Mouse (Mus musculus) midbrain, postnatal 0 days (tissue): Measurements from ENCODE around the gene Rgs4. TPM values are rescaled to one million over a fixed set of nuclear protein-coding genes. Genes with fewer than 3 reads are reported as not detected.

Experiments used
- ATAC-seq: fragments of 200-750 bp; cut with Nextera tagmentation; 2 replicates; pipeline ENCODE4 v1.8.0; 2017; ENCODE audit warnings: moderate number of reproducible peaks, mild to moderate bottlenecking, moderate TSS enrichment, moderate library complexity; ENCODE audit not compliant: low FRiP score
- DNase-seq: peaks from one replicate; pipeline ENCODE4 v3.0.0-alpha.2; 2015; ENCODE audit warnings: low spot score
- H3K27ac ChIP-seq: fragments of 300-500 bp; sonication (generic); 2 replicates; pipeline ENCODE4 v1.5.1; 2014; ENCODE audit warnings: low read depth, mild to moderate bottlenecking, low read length, mixed read lengths
- H3K27me3 ChIP-seq: fragments of 300-500 bp; sonication (generic); 2 replicates; pipeline ENCODE4 v1.6.1; 2014; ENCODE audit warnings: low read length, control low read depth, mixed read lengths; ENCODE audit not compliant: insufficient read depth
- H3K36me3 ChIP-seq: fragments of 300-500 bp; sonication (generic); 2 replicates; pipeline ENCODE4 v1.6.1; 2014; ENCODE audit warnings: low read length, control low read depth, mixed read lengths; ENCODE audit not compliant: insufficient read depth
- H3K4me1 ChIP-seq: fragments of 300-500 bp; sonication (generic); 2 replicates; pipeline ENCODE4 v1.6.1; 2014; ENCODE audit warnings: mild to moderate bottlenecking, control low read depth, antibody characterized with exemption, low read length, mixed read lengths; ENCODE audit not compliant: insufficient read depth
- H3K4me2 ChIP-seq: fragments of 300-500 bp; sonication (generic); 2 replicates; pipeline ENCODE4 v1.6.1; 2014; ENCODE audit warnings: low read depth, mild to moderate bottlenecking, low read length, mixed read lengths; ENCODE audit not compliant: poor library complexity, severe bottlenecking
- H3K4me3 ChIP-seq: fragments of 300-500 bp; sonication (generic); 2 replicates; pipeline ENCODE4 v1.5.1; 2014; ENCODE audit warnings: low read depth, mild to moderate bottlenecking, low read length, moderate library complexity
- H3K9ac ChIP-seq: fragments of 300-500 bp; sonication (generic); replicated peaks from 2 replicates; pipeline ENCODE4 v1.6.1; 2014; ENCODE audit warnings: mild to moderate bottlenecking, low read length, moderate library complexity, mixed read lengths; ENCODE audit not compliant: poor library complexity, severe bottlenecking
- H3K9me3 ChIP-seq: fragments of 300-500 bp; sonication (generic); 2 replicates; pipeline ENCODE4 v1.6.1; 2016; ENCODE audit warnings: low read length, control low read depth
- CTCF ChIP-seq: IDR thresholded peaks from 2 replicates; pipeline ENCODE4 v1.5.1; 2016; ENCODE audit warnings: antibody characterized with exemption, mild to moderate bottlenecking
- WGBS: fragments of 180-500 bp; shearing (Covaris S2); extraction: QIAGEN DNeasy Blood & Tissue Kit; methylation state at CpG from one replicate; pipeline ENCODE4 v1.1.7; 2014; 5-methylcytosine and 5-hydroxymethylcytosine counted together
- polyA plus RNA-seq: library from polyadenylated mRNA; unstranded; fragments of >200 nt; fragmentation: Nextera tagmentation; extraction: Ambion mirVana; gene quantifications from 2 replicates; pipeline ENCODE4 v1.2.1, GENCODE M21; 2015
- total RNA-seq: library from RNA; depleted of rRNA; stranded (reverse); fragments of >200 nt; gene quantifications from 2 replicates; pipeline ENCODE4 v1.2.3, GENCODE M21; 2014; rRNA removed

The Rgs4 gene
- total and polyA plus RNA-seq, 2 experiments from 2014 or later, result 59.5 to 73.1 TPM

GRCm38 (mm10) chr1:169699184-169699583 lies 48.3 kb downstream of the Rgs4 start:
- WGBS, result 87% methylated on average over 2 of the region's 2 CpGs
- no peak for ATAC-seq

DNA sequence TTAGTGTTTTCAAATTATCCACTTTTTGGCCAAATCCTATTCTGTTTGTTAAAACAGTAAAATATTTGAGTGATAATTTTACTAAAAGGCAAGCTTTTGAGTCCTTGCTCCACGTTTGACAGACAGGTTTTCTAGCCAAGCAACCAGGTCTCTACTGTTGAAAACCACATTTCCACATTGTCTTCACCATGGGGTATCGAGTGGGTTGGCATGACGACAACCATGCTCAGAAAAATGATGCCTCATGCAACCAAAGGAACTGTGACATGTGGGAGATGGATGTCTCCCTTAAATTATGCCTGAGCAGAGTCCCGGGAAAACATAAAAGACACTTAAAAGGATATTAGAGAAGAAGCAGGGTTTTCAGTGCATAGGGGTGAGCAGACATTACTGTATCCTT lies 50.2 kb downstream of the Rgs4 start:
- Histone ChIP-seq H3K27ac (no peak overlapping the region), H3K9ac (no peak overlapping the region), H3K4me3 (no peak overlapping the region), H3K36me3 (no peaks in the 10 kb centered on the region), H3K9me3 (no peaks in the 10 kb centered on the region), H3K27me3 (no peaks in the 10 kb centered on the region), H3K4me2 (no peak overlapping the region), H3K4me1 (no peaks in the 10 kb centered on the region)
- no peak for DNase-seq
- no peak for TF ChIP-seq CTCF
- ATAC-seq, result no peak
- 70% methylated on average over 4 of the region's 4 CpGs for WGBS

More at GRCm38 (mm10) chr1:169699184-169699583, 48.3 kb downstream of the Rgs4 start:
- Histone ChIP-seq H3K27ac (no peak overlapping the region), H3K9ac (no peak overlapping the region), H3K4me2 (no peak overlapping the region), H3K27me3 (no peaks in the 10 kb centered on the region), H3K4me3 (no peak overlapping the region), H3K9me3 (no peaks in the 10 kb centered on the region), H3K36me3 (no peaks in the 10 kb centered on the region), H3K4me1 (no peaks in the 10 kb centered on the region)
- no peak for TF ChIP-seq CTCF
- DNase-seq, result no peak

GRCm38 (mm10) chr1:169695356-169695755 lies 52.1 kb downstream of the Rgs4 start:
- ATAC-seq, result no peak
- DNase-seq, result no peak

GRCm38 (mm10) chr1:169693537-169693936 lies 53.9 kb downstream of the Rgs4 start:
- no peak for TF ChIP-seq CTCF

More at GRCm38 (mm10) chr1:169695356-169695755, 52.1 kb downstream of the Rgs4 start:
- Histone ChIP-seq H3K27me3 (no peaks in the 10 kb centered on the region), H3K4me1 (no peaks in the 10 kb centered on the region), H3K27ac (no peak overlapping the region), H3K4me3 (no peak overlapping the region), H3K9me3 (no peaks in the 10 kb centered on the region), H3K4me2 (no peak overlapping the region), H3K9ac (no peak overlapping the region), H3K36me3 (no peaks in the 10 kb centered on the region)
- TF ChIP-seq CTCF, result no peak
- 90% methylated on average over 3 of the region's 3 CpGs for WGBS

DNA sequence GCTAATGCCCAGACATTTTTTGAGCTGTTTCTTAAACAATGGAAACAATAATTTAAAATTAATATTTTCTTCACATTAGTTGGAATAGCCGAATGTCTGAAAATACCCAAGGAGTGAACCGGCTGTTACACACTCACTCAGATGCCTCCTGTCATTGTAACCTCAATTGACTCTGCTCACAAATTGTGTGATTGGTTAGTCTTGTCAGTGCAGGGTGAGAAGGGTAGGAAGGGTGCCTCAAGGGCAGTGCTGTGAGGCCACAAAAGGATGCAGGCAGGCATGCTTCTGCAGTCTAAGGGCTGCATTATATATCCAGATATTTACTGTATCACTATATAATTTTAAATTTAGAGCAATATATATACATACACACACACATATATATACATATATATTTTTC lies 54.4 kb downstream of the Rgs4 start:
- Histone ChIP-seq H3K9ac (no peak overlapping the region), H3K4me3 (no peak overlapping the region), H3K27me3 (no peaks in the 10 kb centered on the region), H3K9me3 (no peaks in the 10 kb centered on the region), H3K36me3 (no peaks in the 10 kb centered on the region), H3K27ac (no peak overlapping the region), H3K4me1 (no peaks in the 10 kb centered on the region), H3K4me2 (no peak overlapping the region)
- ATAC-seq (no peak), DNase-seq (no peak)
- 55% methylated on average over 2 of the region's 2 CpGs for WGBS
- no peak for TF ChIP-seq CTCF

More at GRCm38 (mm10) chr1:169693537-169693936, 53.9 kb downstream of the Rgs4 start:
- Histone ChIP-seq H3K36me3 (no peaks in the 10 kb centered on the region), H3K9me3 (no peaks in the 10 kb centered on the region), H3K4me2 (no peak overlapping the region), H3K27me3 (no peaks in the 10 kb centered on the region), H3K9ac (no peak overlapping the region), H3K4me1 (no peaks in the 10 kb centered on the region), H3K27ac (no peak overlapping the region), H3K4me3 (no peak overlapping the region)
- no peak for ATAC-seq
- no peak for DNase-seq
- 59% methylated on average over 3 of the region's 3 CpGs for WGBS

Other genes starting within 250 kb of the Rgs4 start
- 3.5 and 3.7 TPM in 2 replicates for gene Nuf2, start 216.2 kb downstream of the Rgs4 start, total RNA-seq
- gene Nuf2, start 216.2 kb downstream of the Rgs4 start, polyA plus RNA-seq, result 4.2 and 4.7 TPM in 2 replicates
- 47.8 and 57.0 TPM in 2 replicates for gene Rgs5, start 92.1 kb downstream of the Rgs4 start, total RNA-seq
- 14.4 and 14.9 TPM in 2 replicates for gene Rgs5, start 92.1 kb downstream of the Rgs4 start, polyA plus RNA-seq
- 11.5 and 13.0 TPM in 2 replicates for gene Ccdc190, start 181.0 kb upstream of the Rgs4 start, total RNA-seq
- 1.8 and 1.9 TPM in 2 replicates for gene Ccdc190, start 181.0 kb upstream of the Rgs4 start, polyA plus RNA-seq
- 32.0 and 33.3 TPM in 2 replicates for gene Hsd17b7, start 221.6 kb upstream of the Rgs4 start, total RNA-seq
- gene Hsd17b7, start 221.6 kb upstream of the Rgs4 start, polyA plus RNA-seq, result 24.8 and 27.6 TPM in 2 replicates